Mouse (Mus musculus): ENCODE data around the gene Mta3.

DNA sequence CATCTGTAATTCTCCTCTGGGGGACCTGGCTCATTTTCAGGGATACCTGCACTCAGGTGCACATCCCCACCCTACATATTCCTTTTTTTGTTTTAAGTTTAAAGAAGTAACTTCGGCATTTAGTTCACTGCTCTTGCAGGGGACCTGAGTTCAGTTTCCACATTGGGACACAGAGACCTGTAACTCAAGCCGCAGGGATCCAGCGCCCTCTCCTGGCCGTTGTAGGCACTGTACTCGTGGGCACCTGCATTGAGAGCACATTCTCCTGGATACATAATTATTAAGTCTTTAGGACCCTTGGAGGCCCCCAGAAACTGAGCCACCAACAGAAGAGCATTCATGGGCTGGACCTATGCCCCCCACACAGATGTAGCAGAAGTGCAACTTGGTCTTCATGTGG lies 26.8 kb downstream of the Mta3 start:
- TF ChIP-seq POLR2A (IDR thresholded peaks at IDR 0.05; ENCODE audit: control insufficient read depth, extremely low read depth, insufficient read depth, low read length, poor library complexity) (no peak), CTCF (IDR thresholded peaks at IDR 0.05; ENCODE audit: borderline replicate concordance, control insufficient read depth, extremely low read depth, insufficient read depth, low read length, poor library complexity) (peak; percentile 80)

Measured in thymus, adult 2 months (tissue).